Mouse (Mus musculus): ENCODE data around the gene Ubl7. TPM values are rescaled to one million over a fixed set of nuclear protein-coding genes. Genes with fewer than 3 reads are reported as not detected.

Ubl7 gene
- 124 and 141 TPM in 2 replicates for polyA plus RNA-seq (2015; fragmentation: Nextera tagmentation; extraction: Ambion mirVana)

DNA sequence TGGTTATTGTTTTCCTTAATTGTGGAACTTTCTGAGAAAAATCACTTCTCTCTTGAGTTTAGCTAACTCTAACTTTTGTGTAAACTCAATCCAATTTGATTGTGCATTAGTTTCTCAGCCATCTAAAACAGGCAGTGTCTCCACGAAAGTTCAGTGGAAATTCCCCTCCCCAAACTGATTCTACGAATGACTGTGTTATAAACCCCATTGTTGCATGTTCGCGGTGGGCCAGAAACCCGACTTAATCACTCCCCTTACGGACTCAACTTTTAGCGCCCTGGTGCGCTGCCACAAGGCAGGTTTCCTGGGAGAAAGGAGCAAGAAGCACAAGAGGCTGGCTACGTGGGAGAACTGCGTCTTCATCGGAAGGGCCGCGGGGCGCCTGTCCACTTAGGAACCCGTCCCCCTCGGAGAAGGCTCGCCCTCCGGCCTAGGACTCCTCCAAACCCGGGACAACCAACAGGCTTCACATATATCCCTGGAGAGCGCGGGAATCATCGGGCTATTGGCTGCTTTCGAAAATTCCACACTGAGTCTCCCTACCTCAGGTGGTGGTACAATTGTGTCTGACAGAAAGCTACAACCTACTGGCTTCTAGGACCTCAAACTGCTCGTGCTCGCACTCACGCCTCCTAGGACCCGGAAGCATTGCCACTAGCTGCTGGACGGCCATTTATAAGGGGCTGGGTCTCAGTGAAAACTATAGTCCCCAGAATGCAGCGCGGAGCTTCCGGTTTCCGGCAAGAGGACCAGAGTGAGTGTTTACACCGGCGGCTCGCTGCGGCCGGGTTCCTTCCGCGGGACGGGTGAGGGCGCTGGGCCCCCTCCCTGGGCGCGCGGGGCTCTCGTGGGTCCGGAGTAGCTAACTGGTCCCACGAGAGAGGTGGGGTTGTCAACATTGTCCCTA lies at the start of gene Ubl7:
Ubl7 (plus strand) TSS at position 726 of the 907 bp plus-strand sequence.
- peak; percentile 96 for ATAC-seq (replicated peaks; ENCODE audit: low FRiP score, low read depth)
- H3K4me1 ChIP-seq (replicated peaks; ENCODE audit: insufficient read depth, low read length), result peaks cover 5% of the 10 kb centered on the region; the same call in 1 of the 2 replicates
- peak; percentile 98 for DNase-seq (ENCODE audit: low spot score)

DNA sequence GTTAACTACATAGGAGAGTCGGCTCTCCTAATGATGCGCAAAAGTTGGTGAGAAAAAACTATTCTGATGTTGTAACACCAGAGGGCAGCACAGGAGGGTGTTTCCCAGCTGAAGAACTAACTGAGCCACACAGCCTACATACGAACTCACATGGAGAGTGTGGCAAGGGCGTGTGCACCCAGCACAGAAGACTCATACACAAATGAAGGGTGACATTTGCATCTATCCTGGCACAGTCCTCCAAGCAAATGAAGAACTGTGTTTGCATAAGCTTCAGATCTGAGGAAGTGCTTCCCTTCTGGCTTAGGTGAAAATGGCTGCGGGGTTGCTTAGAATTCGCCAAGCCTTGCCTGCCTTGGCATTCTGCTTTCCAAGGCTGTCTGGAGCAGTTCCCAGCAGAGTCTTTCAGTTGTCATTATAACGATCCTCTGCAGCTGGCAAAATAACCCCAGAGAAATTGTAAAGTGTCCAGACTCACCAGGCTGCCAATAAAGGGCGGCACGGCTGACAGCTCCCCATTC lies 48.8 kb upstream of the Ubl7 start:
- peak; percentile 80 for DNase-seq (ENCODE audit: low spot score)
- Histone ChIP-seq H3K9me3 (replicated peaks; ENCODE audit: low read length) (no peaks in the 10 kb centered on the region), H3K9ac (ENCODE audit: low read depth, low read length) (no peak overlapping the region), H3K4me2 (ENCODE audit: low read length) (no peak overlapping the region), H3K27me3 (ENCODE audit: insufficient read depth, low read length) (no peaks in the 10 kb centered on the region), H3K4me1 (replicated peaks; ENCODE audit: insufficient read depth, low read length) (no peaks in the 10 kb centered on the region), H3K27ac (no peak overlapping the region), H3K4me3 (replicated peaks; ENCODE audit: low read depth, low read length) (no peak overlapping the region), H3K36me3 (ENCODE audit: insufficient read depth, low read length) (no peaks in the 10 kb centered on the region)
- peak; percentile 76 for TF ChIP-seq CTCF (IDR thresholded peaks at IDR 0.05; ENCODE audit: low read depth)
- no peak for ATAC-seq (replicated peaks; ENCODE audit: low FRiP score, low read depth)
- WGBS, result 44% methylated on average over 9 of the region's 9 CpGs

More for the DNA sequence above, at the start of gene Ubl7:
- Histone ChIP-seq H3K27me3 (ENCODE audit: insufficient read depth, low read length) (no peaks in the 10 kb centered on the region), H3K4me2 (ENCODE audit: low read length) (peak within 1 kb of the TSS; percentile 85), H3K36me3 (ENCODE audit: insufficient read depth, low read length) (0 out of 2 replicates have a peak, but pooled peaks cover 7% of the 10 kb centered on the region), H3K9ac (ENCODE audit: low read depth, low read length) (peak within 1 kb of the TSS; percentile 76), H3K27ac (peak within 1 kb of the TSS; percentile 85), H3K4me3 (replicated peaks; ENCODE audit: low read depth, low read length) (peak within 1 kb of the TSS; percentile 75), H3K9me3 (replicated peaks; ENCODE audit: low read length) (no peaks in the 10 kb centered on the region)
- WGBS, result 1% methylated on average over 47 of the region's 47 CpGs
- TF ChIP-seq CTCF (IDR thresholded peaks at IDR 0.05; ENCODE audit: low read depth), result no peak

DNA sequence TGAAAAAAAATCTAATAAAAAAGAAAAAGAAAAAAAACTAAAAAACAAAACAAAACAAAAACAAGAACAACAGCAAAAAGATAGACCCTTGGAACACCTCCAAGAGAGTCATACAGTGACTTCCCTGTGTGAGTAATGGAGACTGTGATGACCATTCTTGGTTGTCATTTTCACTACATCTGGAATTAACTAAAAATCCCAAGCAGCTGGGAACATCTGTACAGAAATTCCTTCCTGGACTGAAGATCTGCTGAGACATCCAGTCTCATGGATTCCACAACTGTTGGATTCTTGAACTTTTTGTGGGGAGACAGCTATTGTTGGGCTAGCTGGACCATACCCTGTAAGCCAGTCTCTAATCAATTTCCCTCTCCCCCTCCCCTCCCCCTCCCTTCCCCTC lies 46.4 kb upstream of the Ubl7 start:
- DNase-seq (ENCODE audit: low spot score), result peak; percentile 32
- no peaks in the 10 kb centered on the region for H3K4me1 ChIP-seq (replicated peaks; ENCODE audit: insufficient read depth, low read length)
- no peak overlapping the region for H3K27ac ChIP-seq
- H3K9ac ChIP-seq (ENCODE audit: low read depth, low read length), result no peak overlapping the region
- no peak for TF ChIP-seq CTCF (IDR thresholded peaks at IDR 0.05; ENCODE audit: low read depth)
- no peak for ATAC-seq (replicated peaks; ENCODE audit: low FRiP score, low read depth)
- H3K27me3 ChIP-seq (ENCODE audit: insufficient read depth, low read length), result no peaks in the 10 kb centered on the region
- H3K36me3 ChIP-seq (ENCODE audit: insufficient read depth, low read length), result no peaks in the 10 kb centered on the region
- no peak overlapping the region for H3K4me2 ChIP-seq (ENCODE audit: low read length)
- H3K4me3 ChIP-seq (replicated peaks; ENCODE audit: low read depth, low read length), result no peak overlapping the region
- H3K9me3 ChIP-seq (replicated peaks; ENCODE audit: low read length), result no peaks in the 10 kb centered on the region

DNA sequence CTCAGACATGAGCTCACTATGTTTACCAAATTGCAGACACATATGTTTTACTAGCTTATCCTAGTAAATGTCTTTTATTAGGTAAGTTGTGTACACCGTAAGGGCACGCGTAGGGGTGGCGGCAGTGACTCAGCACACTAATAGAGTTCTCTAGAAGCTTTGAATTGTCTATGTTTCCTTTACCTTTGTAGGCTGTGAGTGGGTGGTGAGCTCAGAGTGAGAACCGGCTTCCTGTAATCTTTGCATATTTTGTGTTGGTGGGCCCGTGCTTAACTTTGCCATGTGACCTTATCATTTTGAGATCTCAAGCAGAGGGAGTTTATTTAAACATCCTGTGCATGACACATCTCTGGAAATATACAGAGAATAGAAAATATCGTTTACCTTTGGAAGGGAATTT lies 44.2 kb upstream of the Ubl7 start:
- H3K4me1 ChIP-seq (replicated peaks; ENCODE audit: insufficient read depth, low read length), result no peaks in the 10 kb centered on the region
- no peak overlapping the region for H3K4me2 ChIP-seq (ENCODE audit: low read length)
- H3K4me3 ChIP-seq (replicated peaks; ENCODE audit: low read depth, low read length), result no peak overlapping the region
- TF ChIP-seq CTCF (IDR thresholded peaks at IDR 0.05; ENCODE audit: low read depth), result no peak
- WGBS, result 70% methylated on average over 7 of the region's 7 CpGs
- H3K27ac ChIP-seq, result no peak overlapping the region
- H3K9ac ChIP-seq (ENCODE audit: low read depth, low read length), result no peak overlapping the region
- H3K36me3 ChIP-seq (ENCODE audit: insufficient read depth, low read length), result no peaks in the 10 kb centered on the region
- no peak for ATAC-seq (replicated peaks; ENCODE audit: low FRiP score, low read depth)
- H3K27me3 ChIP-seq (ENCODE audit: insufficient read depth, low read length), result no peaks in the 10 kb centered on the region
- DNase-seq (ENCODE audit: low spot score), result no peak
- no peaks in the 10 kb centered on the region for H3K9me3 ChIP-seq (replicated peaks; ENCODE audit: low read length)

DNA sequence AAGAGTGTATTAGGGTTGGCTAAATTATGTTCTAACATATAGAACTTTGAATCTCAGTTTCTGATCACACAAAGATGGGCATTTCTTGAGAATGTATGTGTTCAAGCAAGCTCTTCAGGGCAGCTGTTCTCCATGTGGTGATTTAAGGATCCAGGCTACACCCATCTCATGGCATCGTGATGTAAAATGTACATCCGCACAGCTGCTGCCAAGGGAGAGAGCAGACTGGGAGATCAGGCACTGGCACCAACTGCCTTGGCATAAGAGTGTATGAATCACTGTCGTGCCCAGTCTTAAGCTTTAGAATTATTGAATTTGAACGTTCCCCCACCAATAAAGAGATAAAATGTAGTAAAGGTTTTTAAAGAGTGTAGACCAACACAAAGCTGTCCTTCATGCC lies 43.5 kb upstream of the Ubl7 start:
- ATAC-seq (replicated peaks; ENCODE audit: low FRiP score, low read depth) (no peak), DNase-seq (ENCODE audit: low spot score) (no peak)
- Histone ChIP-seq H3K27me3 (ENCODE audit: insufficient read depth, low read length) (no peaks in the 10 kb centered on the region), H3K4me3 (replicated peaks; ENCODE audit: low read depth, low read length) (no peak overlapping the region), H3K9ac (ENCODE audit: low read depth, low read length) (no peak overlapping the region), H3K4me2 (ENCODE audit: low read length) (no peak overlapping the region), H3K9me3 (replicated peaks; ENCODE audit: low read length) (no peaks in the 10 kb centered on the region), H3K4me1 (replicated peaks; ENCODE audit: insufficient read depth, low read length) (no peaks in the 10 kb centered on the region), H3K36me3 (ENCODE audit: insufficient read depth, low read length) (no peaks in the 10 kb centered on the region), H3K27ac (no peak overlapping the region)
- no peak for TF ChIP-seq CTCF (IDR thresholded peaks at IDR 0.05; ENCODE audit: low read depth)
- 90% methylated on average over 4 of the region's 4 CpGs for WGBS

DNA sequence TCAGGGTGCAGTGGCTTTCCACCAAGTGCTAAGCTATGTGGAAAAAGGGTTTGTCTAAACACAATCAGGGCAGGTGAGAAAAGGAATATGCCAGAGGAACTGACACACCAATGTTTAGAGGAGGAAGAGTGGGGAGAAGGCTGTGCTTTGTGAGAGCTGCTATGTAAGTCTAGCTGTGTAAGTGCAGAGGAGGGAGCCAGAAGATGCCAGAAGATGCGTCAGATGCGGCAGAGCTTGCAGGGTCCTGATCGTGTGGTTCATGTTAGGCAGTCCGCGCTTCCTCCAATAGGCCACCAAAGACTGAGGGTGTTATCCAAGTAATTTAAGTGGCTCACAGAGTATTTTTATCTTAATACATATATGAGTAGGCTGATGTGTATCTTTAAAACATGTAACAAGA lies 42.9 kb upstream of the Ubl7 start:
- H3K9ac ChIP-seq (ENCODE audit: low read depth, low read length), result no peak overlapping the region
- no peak overlapping the region for H3K4me2 ChIP-seq (ENCODE audit: low read length)
- no peaks in the 10 kb centered on the region for H3K27me3 ChIP-seq (ENCODE audit: insufficient read depth, low read length)
- H3K36me3 ChIP-seq (ENCODE audit: insufficient read depth, low read length), result no peaks in the 10 kb centered on the region
- H3K4me3 ChIP-seq (replicated peaks; ENCODE audit: low read depth, low read length), result no peak overlapping the region
- 81% methylated on average over 5 of the region's 5 CpGs for WGBS
- DNase-seq (ENCODE audit: low spot score) (no peak), ATAC-seq (replicated peaks; ENCODE audit: low FRiP score, low read depth) (no peak)
- no peaks in the 10 kb centered on the region for H3K4me1 ChIP-seq (replicated peaks; ENCODE audit: insufficient read depth, low read length)
- TF ChIP-seq CTCF (IDR thresholded peaks at IDR 0.05; ENCODE audit: low read depth), result no peak
- no peak overlapping the region for H3K27ac ChIP-seq
- no peaks in the 10 kb centered on the region for H3K9me3 ChIP-seq (replicated peaks; ENCODE audit: low read length)

All from kidney, postnatal 0 days (tissue).